In the genomic region with DNA sequence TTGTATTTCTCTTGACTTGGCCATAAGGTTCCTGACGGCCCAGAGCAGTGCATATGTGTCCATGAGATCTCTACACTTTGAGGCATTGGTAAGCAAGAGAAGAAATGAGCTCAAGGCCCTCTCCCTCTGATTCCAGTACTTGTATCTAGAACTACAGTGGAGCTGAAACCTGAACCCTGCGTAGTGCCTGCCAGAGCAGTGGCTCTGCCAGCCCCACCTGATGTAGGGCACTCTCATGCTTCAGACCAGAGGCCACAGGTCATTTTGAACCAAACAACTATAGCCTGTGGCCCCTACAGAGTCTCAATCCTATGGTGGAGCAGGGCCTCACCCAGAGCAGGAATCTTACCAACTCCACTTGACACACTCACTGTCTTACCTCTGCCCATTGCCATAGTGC, we compare ENCODE assay signal across 16 mouse cellular contexts.
"Had no signal": no experiment of that assay in that cellular context is flagged by ENCODE, and none has a peak within 500 bp of the region (broad histone marks: within the 10 kb centered on the region; RNA-seq: fewer than 3 reads in every experiment).

No protein-coding gene starts in this region.

- H3K4me3 ChIP-seq: forebrain, embryonic 15.5 days; heart, adult 2 months; heart, embryonic 13.5 days; heart, embryonic 15.5 days; hindbrain, embryonic 13.5 days; hindbrain, embryonic 15.5 days; kidney, embryonic 15.5 days; limb, embryonic 13.5 days; limb, embryonic 15.5 days had no signal

- DNase-seq: heart, adult 11 months had no signal

- H3K36me3 ChIP-seq: forebrain, embryonic 15.5 days; heart, embryonic 15.5 days; hindbrain, embryonic 13.5 days; hindbrain, embryonic 15.5 days; limb, embryonic 15.5 days had no signal

- H3K27ac ChIP-seq: forebrain, embryonic 15.5 days; heart, adult 2 months; heart, embryonic 13.5 days; heart, embryonic 15.5 days; hindbrain, embryonic 13.5 days; hindbrain, embryonic 15.5 days; hindbrain, postnatal 0 days; kidney, embryonic 15.5 days; kidney, postnatal 0 days; limb, embryonic 13.5 days; limb, embryonic 15.5 days; liver, embryonic 14.5 days had no signal

- H3K9ac ChIP-seq: forebrain, embryonic 15.5 days; forebrain, postnatal 0 days; heart, embryonic 13.5 days; heart, embryonic 15.5 days; hindbrain, embryonic 13.5 days; hindbrain, embryonic 15.5 days; kidney, embryonic 15.5 days; limb, embryonic 13.5 days; limb, embryonic 15.5 days; liver, embryonic 14.5 days had no signal

- H3K9me3 ChIP-seq: forebrain, embryonic 15.5 days; heart, embryonic 13.5 days; heart, embryonic 15.5 days; hindbrain, embryonic 13.5 days; hindbrain, embryonic 15.5 days; kidney, embryonic 15.5 days; limb, embryonic 13.5 days; limb, embryonic 15.5 days had no signal

- ATAC-seq: forebrain, embryonic 15.5 days; forebrain, postnatal 0 days; hindbrain, postnatal 0 days; intestine, embryonic 16.5 days had no signal

- H3K4me2 ChIP-seq: forebrain, embryonic 15.5 days; heart, embryonic 11.5 days; heart, embryonic 13.5 days; heart, embryonic 15.5 days; hindbrain, embryonic 13.5 days; hindbrain, embryonic 15.5 days; kidney, embryonic 15.5 days; limb, embryonic 13.5 days; limb, embryonic 15.5 days had no signal

- H3K27me3 ChIP-seq: forebrain, embryonic 15.5 days; heart, embryonic 13.5 days; heart, embryonic 15.5 days; hindbrain, embryonic 13.5 days; hindbrain, embryonic 15.5 days; kidney, embryonic 15.5 days; limb, embryonic 13.5 days; limb, embryonic 15.5 days had no signal
